Mouse (Mus musculus): ENCODE data around the gene 1190002N15Rik. TPM values are rescaled to one million over a fixed set of nuclear protein-coding genes. Genes with fewer than 3 reads are reported as not detected.

The 1190002N15Rik gene
- polyA plus RNA-seq, 1 experiment from 2014 or later, result 2.4 TPM

GRCm38 (mm10) chr9:94472963-94473582 is 64.8 kb downstream of the 1190002N15Rik start:
- Histone ChIP-seq H3K27me3 (ENCODE audit: control insufficient read depth, insufficient read depth, low read depth, low read length) (no peaks in the 10 kb centered on the region), H3K36me3 (ENCODE audit: control insufficient read depth, insufficient read depth) (no peaks in the 10 kb centered on the region), H3K27ac (ENCODE audit: low read length) (no peak overlapping the region), H3K4me3 (ENCODE audit: low read depth, low read length) (no peak overlapping the region), H3K4me1 (ENCODE audit: control insufficient read depth, low read depth, low read length) (no peaks in the 10 kb centered on the region), H3K4me2 (ENCODE audit: low read depth, low read length) (0 out of 2 replicates have a peak overlapping the region, but pooled peaks have one; percentile 1), H3K9ac (ENCODE audit: low read depth, low read length) (no peak overlapping the region), H3K9me3 (replicated peaks; ENCODE audit: control insufficient read depth, low read length) (no peaks in the 10 kb centered on the region)
- 55% methylated on average over 10 of the region's 10 CpGs for WGBS (ENCODE audit: insufficient replicate concordance)
- ATAC-seq (ENCODE audit: low read depth), result no peak

DNA sequence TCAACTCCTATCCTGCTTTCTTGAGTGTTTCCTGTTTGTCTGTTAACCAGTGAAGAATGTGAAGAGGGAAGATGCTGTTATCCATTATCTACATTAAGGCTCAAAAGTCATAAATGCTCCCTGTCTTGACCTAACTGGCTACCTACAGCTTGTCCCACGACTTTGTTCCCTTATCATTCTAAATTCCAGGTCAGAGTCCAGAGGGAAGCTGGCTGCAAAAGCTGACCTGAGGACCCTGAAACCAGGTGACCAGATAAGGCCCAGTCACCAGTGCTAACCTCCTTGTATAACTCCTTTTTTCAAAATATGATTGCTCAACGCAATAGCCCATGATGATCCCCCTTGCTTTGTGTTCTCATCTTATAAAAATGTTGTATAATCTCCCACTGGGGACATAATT is 66.4 kb downstream of the 1190002N15Rik start:
- ATAC-seq (ENCODE audit: low read depth), result peak; percentile 50
- Histone ChIP-seq H3K27ac (ENCODE audit: low read length) (no peak overlapping the region), H3K36me3 (ENCODE audit: control insufficient read depth, insufficient read depth) (no peaks in the 10 kb centered on the region), H3K4me3 (ENCODE audit: low read depth, low read length) (no peak overlapping the region), H3K4me2 (ENCODE audit: low read depth, low read length) (no peak overlapping the region), H3K27me3 (ENCODE audit: control insufficient read depth, insufficient read depth, low read depth, low read length) (no peaks in the 10 kb centered on the region), H3K9me3 (replicated peaks; ENCODE audit: control insufficient read depth, low read length) (no peaks in the 10 kb centered on the region), H3K9ac (ENCODE audit: low read depth, low read length) (no peak overlapping the region), H3K4me1 (ENCODE audit: control insufficient read depth, low read depth, low read length) (no peaks in the 10 kb centered on the region)
- WGBS (ENCODE audit: insufficient replicate concordance), result 30% methylated on average over 2 of the region's 2 CpGs

Other genes with a start within 250 kb of the 1190002N15Rik start
- gene Slc9a9, start 131.8 kb upstream of the 1190002N15Rik start, polyA plus RNA-seq (2015; fragmentation: Nextera tagmentation; extraction: Ambion mirVana), result 2.7 and 3.2 TPM in 2 replicates